13 mouse cellular contexts compared by ENCODE assay signal in genomic region chr14:45648999-45649818, GRCm38 (mm10). TPM values are rescaled to one million over a fixed set of nuclear protein-coding genes. Genes with fewer than 3 reads are reported as not detected.
DNase-seq lines count a peak whose midpoint lies in the region; ATAC-seq lines count a peak whose summit lies in the region.
"Had no signal": no experiment of that assay in that cellular context is flagged by ENCODE, and none has a peak within 500 bp of the region (broad histone marks: within the 10 kb centered on the region; RNA-seq: fewer than 3 reads in every experiment).

No protein-coding gene starts in this region.

- peak overlapping the region; percentile 45; the same call in 1 of the 2 replicates for H3K27ac ChIP-seq in liver, embryonic 15.5 days (replicated peaks)
- 0 out of 2 replicates have a peak overlapping the region, but pooled peaks have one; percentile 25 for H3K27ac ChIP-seq in hindbrain, embryonic 12.5 days
- no peak overlapping the region for H3K27ac ChIP-seq in neural tube, embryonic 14.5 days (ENCODE audit: low read depth, low read length)
- H3K27ac ChIP-seq: limb, embryonic 13.5 days had no signal

- no peak overlapping the region for H3K4me2 ChIP-seq in liver, embryonic 15.5 days
- no peak overlapping the region for H3K4me2 ChIP-seq in hindbrain, embryonic 12.5 days (replicated peaks)
- H3K4me2 ChIP-seq in neural tube, embryonic 14.5 days (ENCODE audit: low read depth, low read length): no peak overlapping the region
- H3K4me2 ChIP-seq: limb, embryonic 13.5 days had no signal

- no peaks in the 10 kb centered on the region; the same call in 1 of the 2 replicates for H3K36me3 ChIP-seq in liver, embryonic 15.5 days (replicated peaks)
- no peaks in the 10 kb centered on the region for H3K36me3 ChIP-seq in hindbrain, embryonic 12.5 days
- no peaks in the 10 kb centered on the region for H3K36me3 ChIP-seq in neural tube, embryonic 14.5 days (ENCODE audit: control insufficient read depth, insufficient read depth, low read length)
- H3K36me3 ChIP-seq: limb, embryonic 13.5 days had no signal

- WGBS in liver, embryonic 15.5 days (ENCODE audit: insufficient replicate concordance): 71% methylated on average over 11 of the region's 11 CpGs
- 43% methylated on average over 11 of the region's 11 CpGs for WGBS in hindbrain, embryonic 12.5 days
- WGBS in neural tube, embryonic 14.5 days: 44% methylated on average over 11 of the region's 11 CpGs

- no peaks in the 10 kb centered on the region for H3K9me3 ChIP-seq in liver, embryonic 15.5 days (replicated peaks)
- H3K9me3 ChIP-seq in hindbrain, embryonic 12.5 days (replicated peaks): no peaks in the 10 kb centered on the region
- no peaks in the 10 kb centered on the region for H3K9me3 ChIP-seq in neural tube, embryonic 14.5 days (ENCODE audit: control insufficient read depth, low read length)
- H3K9me3 ChIP-seq: limb, embryonic 13.5 days had no signal

- no peak for DNase-seq in frontal cortex, postnatal 10 days (ENCODE audit: low spot score in 2 of 2)
- DNase-seq in liver: no peak
- DNase-seq in thymus, postnatal 10 days (ENCODE audit: low spot score in 2 of 2): no peak
- DNase-seq: gastrocnemius, postnatal 14 days; heart, postnatal 14 days; layer of hippocampus, adult 9-11 months; lung, postnatal 14 days had no signal

- no peak overlapping the region for H3K4me3 ChIP-seq in liver, embryonic 15.5 days (replicated peaks)
- no peak overlapping the region for H3K4me3 ChIP-seq in hindbrain, embryonic 12.5 days
- H3K4me3 ChIP-seq in neural tube, embryonic 14.5 days (ENCODE audit: low read depth, low read length): no peak overlapping the region
- H3K4me3 ChIP-seq: limb, embryonic 13.5 days had no signal

- peaks cover 78% of the 10 kb centered on the region for H3K4me1 ChIP-seq in liver, embryonic 15.5 days (replicated peaks)
- peaks cover 17% of the 10 kb centered on the region for H3K4me1 ChIP-seq in hindbrain, embryonic 12.5 days
- peaks cover 11% of the 10 kb centered on the region; the same call in 1 of the 2 replicates for H3K4me1 ChIP-seq in neural tube, embryonic 14.5 days (ENCODE audit: control insufficient read depth, insufficient read depth, low read length)

- no peak overlapping the region for H3K9ac ChIP-seq in liver, embryonic 15.5 days
- H3K9ac ChIP-seq in hindbrain, embryonic 12.5 days: no peak overlapping the region
- H3K9ac ChIP-seq in neural tube, embryonic 14.5 days (replicated peaks; ENCODE audit: low read depth, low read length): no peak overlapping the region
- H3K9ac ChIP-seq: limb, embryonic 13.5 days had no signal

- ATAC-seq in frontal cortex, adult (ENCODE audit: low TSS enrichment): peak; percentile 50
- ATAC-seq in liver, embryonic 15.5 days (ENCODE audit: insufficient read depth): no peak
- ATAC-seq in hindbrain, embryonic 12.5 days (ENCODE audit: low FRiP score): no peak; the same call in 1 of the 2 replicates
- ATAC-seq in neural tube, embryonic 14.5 days (ENCODE audit: low read depth): peak; percentile 11; the same call in 1 of the 2 replicates
- ATAC-seq in granulocyte monocyte progenitor cell, adult 5-6 weeks (replicated peaks; ENCODE audit: poor library complexity, severe bottlenecking): no peak

- H3K27me3 ChIP-seq in liver, embryonic 15.5 days: no peaks in the 10 kb centered on the region
- H3K27me3 ChIP-seq in hindbrain, embryonic 12.5 days: no peaks in the 10 kb centered on the region
- H3K27me3 ChIP-seq in neural tube, embryonic 14.5 days (ENCODE audit: control insufficient read depth, insufficient read depth, low read length): no peaks in the 10 kb centered on the region
- H3K27me3 ChIP-seq: limb, embryonic 13.5 days had no signal

RNA-seq across cellular contexts. Expression of gene Ddhd1, which starts 8.7 kb away (rescaled TPM):
- polyA plus RNA-seq in liver, embryonic 15.5 days (2015; fragmentation: Nextera tagmentation; extraction: Ambion mirVana): 6.9 and 7.4 TPM in 2 replicates
- 17.9 and 20.8 TPM in 2 replicates for polyA plus RNA-seq in hindbrain, embryonic 12.5 days (2016; fragmentation: Nextera tagmentation; extraction: Ambion mirVana)
- 31.0 and 34.1 TPM in 2 replicates for polyA plus RNA-seq in neural tube, embryonic 14.5 days (2014; fragmentation: Nextera tagmentation; extraction: Ambion mirVana)
- 17.7 and 22.1 TPM in 2 replicates for total RNA-seq in granulocyte monocyte progenitor cell, adult 5-6 weeks (2014; fragmentation: Nextera tagmentation)
- total RNA-seq in granulocyte monocyte progenitor cell, adult 5-6 weeks (2017): 22.4 and 22.6 TPM in 2 replicates

Comparison
In these comparisons a context has a peak if more than half of its experiments do, and no peak if none do; other contexts are left out.
1. ATAC-seq: peak in frontal cortex, adult (single experiment) and neural tube, embryonic 14.5 days (single experiment); none in liver, embryonic 15.5 days (single experiment), hindbrain, embryonic 12.5 days (single experiment) and granulocyte monocyte progenitor cell, adult 5-6 weeks (single experiment).